Mouse (Mus musculus): ENCODE measurements around the gene Scn3b.

The Scn3b gene

GRCm38 (mm10) chr9:40269103-40269861 is at the start of gene Scn3b:
Scn3b (plus strand) TSS chr9:40269217.
- DNase-seq (ENCODE audit: low spot score in 2 of 2): no peak

DNA sequence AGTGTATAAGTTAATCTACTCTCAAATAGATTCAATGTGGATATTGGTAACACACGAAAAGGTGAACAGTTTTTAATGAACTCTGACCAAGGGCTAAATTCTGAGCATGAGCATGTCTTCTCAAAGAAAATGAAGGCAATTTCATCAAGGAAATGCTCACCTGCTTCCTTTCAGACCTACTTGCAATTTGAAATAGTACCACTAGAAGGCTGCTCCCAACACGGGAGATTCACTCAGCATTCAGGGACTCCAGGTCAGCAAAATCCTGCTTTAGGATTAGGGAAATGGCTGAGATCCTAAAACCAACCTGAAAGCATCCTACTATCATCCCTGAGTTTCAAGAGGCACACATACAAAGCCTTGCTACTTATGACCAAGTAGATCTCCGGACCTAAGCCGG is 44.7 kb upstream of the Scn3b start:
- no peak for DNase-seq (ENCODE audit: low spot score in 2 of 2)

- DNase-seq (ENCODE audit: low spot score in 2 of 2): no peak
Measured at GRCm38 (mm10) chr9:40227874-40228789, 40.9 kb upstream of the Scn3b start.

DNA sequence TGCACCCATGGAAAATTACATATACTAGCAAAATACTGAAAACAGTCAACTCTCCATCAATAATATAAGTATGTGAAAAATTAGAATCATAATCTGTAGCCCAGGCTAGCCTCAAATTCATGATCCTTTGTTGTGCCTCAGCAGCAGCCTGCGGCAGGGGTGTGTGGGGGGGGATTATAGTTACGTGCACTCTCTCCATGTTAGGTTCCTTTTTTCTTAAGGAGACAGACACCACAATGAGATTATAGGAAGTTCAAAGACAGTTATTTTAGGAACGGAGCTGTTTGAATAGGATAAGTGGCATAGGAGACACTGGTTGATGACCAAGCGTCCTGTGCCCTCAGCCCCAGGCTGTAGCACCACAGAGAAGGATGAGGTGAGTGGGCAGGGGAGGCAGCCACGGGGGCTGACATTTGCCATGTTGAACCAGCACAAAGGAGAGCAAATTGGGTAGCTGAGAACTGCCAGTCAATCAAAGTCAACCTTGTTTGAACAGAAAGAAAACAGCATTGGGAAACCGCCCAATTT is 40.1 kb upstream of the Scn3b start:
- no peak for DNase-seq (ENCODE audit: low spot score in 2 of 2)

GRCm38 (mm10) chr9:40229479-40229878 is 39.5 kb upstream of the Scn3b start:
- DNase-seq (ENCODE audit: low spot score in 2 of 2): no peak

- DNase-seq (ENCODE audit: low spot score in 2 of 2): no peak
Measured at GRCm38 (mm10) chr9:40231019-40231418, 38.0 kb upstream of the Scn3b start.

DNA sequence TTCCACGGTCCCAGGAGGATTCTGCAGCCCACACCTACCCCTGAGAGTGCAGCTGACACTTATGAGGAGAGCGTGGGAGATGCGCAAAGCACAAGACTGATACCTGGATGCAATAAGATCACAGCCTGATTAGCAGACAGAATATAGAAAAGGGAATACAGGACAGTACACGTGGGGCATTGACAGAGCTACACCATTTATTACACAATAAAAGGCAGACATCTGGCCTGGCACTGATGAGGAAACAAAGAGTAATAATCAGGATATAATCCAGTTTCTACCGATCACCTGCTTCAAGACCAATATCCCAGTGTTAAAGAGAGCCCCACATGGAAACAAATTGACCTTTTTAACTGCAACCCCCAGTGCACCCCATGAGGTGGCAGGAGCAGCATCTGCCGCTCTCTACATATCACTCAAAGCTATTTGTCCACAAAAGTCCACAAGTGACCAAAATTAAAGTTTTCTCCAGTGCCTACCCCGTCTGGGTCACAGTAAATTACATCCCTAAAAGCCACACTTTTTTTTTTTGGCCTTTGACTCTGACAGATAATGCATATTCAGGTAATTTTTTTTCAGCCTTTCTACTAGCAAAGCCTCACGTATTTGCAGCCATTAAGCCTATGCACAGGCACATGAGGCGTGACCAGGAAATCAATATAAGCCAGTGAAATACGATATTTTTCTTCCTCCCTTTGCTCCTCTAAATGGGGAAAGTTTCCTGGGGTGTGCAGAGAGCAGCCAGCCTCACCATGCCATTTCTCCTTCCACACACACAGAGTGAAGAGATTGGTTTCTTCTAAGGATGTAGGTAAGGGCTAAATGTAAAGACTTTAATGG is 34.6 kb upstream of the Scn3b start:
- no peak for DNase-seq (ENCODE audit: low spot score in 2 of 2)

- DNase-seq (ENCODE audit: low spot score in 2 of 2): no peak
Measured at GRCm38 (mm10) chr9:40235220-40235619, 33.8 kb upstream of the Scn3b start.

- no peak for DNase-seq (ENCODE audit: low spot score in 2 of 2)
Measured at GRCm38 (mm10) chr9:40239749-40240148, 29.3 kb upstream of the Scn3b start.

DNA sequence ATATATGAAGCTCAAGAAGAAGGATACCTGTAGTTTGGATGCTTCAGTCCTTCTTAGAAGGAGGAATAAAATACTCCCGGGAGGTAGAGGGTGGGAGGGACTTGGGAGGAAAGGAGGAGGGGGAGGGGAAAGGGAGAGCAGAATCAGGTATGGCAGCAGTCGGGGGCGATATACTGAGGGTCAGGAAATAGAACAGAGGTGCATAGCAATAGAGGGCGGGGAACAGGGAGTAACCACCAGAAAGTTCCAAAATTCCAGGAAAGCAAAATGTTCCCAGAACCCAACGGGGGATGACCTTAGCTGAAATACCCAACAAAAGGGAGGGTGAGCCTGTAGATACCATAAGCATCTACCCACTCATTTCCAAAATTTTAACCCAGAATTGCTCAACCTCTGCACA is 28.7 kb upstream of the Scn3b start:
- no peak for DNase-seq (ENCODE audit: low spot score in 2 of 2)

- DNase-seq (ENCODE audit: low spot score in 2 of 2): no peak
Measured at GRCm38 (mm10) chr9:40241223-40241801, 27.7 kb upstream of the Scn3b start.

- DNase-seq (ENCODE audit: low spot score in 2 of 2): no peak
Measured at GRCm38 (mm10) chr9:40241951-40242888, 26.8 kb upstream of the Scn3b start.

DNA sequence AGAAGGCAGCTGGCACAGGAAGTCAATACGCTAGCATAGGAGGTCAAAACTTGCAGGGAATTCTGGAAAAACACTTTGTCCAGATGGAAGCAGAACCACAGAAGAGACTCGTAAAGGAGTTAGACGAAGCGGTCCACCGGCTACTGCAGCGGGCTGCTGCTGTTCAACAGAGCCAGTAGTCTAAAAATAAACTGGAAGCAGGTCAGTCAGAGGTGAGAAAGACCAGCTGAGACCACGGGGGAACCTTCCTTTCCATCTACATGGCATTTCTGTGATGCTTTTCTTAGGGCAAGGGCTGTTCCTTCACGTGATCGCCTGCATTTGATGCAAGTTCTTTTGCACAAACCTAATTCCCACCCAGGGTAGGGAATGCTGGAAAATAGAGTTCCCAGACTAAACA is 23.6 kb upstream of the Scn3b start:
- no peak for DNase-seq (ENCODE audit: low spot score in 2 of 2)

GRCm38 (mm10) chr9:40245974-40246665 is 22.9 kb upstream of the Scn3b start:
- DNase-seq (ENCODE audit: low spot score in 2 of 2): no peak

DNA sequence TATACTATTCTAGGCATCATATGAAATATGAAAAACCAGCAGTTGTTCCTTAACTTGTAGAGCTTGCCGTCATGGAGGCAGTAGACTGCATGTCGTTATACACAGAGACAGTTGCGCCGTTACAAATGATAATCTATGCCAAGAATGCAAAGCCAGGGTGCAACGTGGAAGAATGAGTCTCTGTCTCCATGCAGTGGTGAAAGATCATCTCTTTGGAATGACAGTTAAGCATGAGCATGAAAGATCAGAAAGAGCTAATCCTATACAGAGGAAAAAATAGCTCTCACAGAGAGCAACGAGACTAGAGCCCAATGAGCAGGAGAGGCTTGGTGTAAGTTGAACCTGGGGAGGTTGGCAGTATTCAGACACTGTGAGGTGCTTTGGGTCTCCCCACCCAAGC is 22.3 kb upstream of the Scn3b start:
- DNase-seq (ENCODE audit: low spot score in 2 of 2): no peak

DNA sequence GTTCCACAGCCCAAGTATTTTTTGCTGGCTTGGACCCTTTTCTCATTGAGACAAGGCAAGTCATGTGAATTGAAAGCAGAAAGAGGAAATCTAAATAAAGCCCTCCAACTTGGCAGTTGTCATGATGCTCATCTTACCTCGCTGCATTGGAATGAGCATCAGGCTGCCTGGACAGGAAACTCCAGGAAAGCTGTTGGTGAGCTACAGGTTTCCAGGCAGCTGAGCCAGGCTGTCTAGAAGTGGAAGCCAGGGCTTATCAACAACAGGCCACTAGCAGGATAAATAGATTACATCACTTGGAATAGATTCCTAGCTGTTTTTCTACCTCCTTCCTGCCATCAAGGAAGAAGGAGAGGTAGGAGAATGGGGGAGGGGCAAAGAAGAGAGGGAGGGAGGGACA is 19.9 kb upstream of the Scn3b start:
- no peak for DNase-seq (ENCODE audit: low spot score in 2 of 2)

DNA sequence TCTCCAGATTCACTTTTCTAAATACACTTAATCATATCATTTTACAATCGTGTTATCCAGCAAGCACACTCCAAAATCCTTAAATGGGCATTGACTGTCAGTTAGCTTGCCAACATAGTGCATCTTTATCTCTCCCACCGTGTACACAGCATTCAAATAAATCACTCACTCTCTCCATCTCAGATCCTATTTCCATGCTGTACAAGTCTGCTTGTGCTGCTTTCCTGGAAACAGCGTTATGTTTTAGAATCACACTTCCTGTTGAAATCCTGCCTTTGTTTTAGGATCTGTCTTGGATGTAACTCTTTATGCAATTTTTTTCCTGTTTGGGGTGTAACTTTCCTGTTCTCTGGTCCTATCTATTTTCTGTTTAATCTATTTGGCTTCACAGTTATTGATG is 16.6 kb upstream of the Scn3b start:
- DNase-seq (ENCODE audit: low spot score in 2 of 2): no peak

GRCm38 (mm10) chr9:40263874-40264273 is 5.1 kb upstream of the Scn3b start:
- no peak for DNase-seq (ENCODE audit: low spot score in 2 of 2)

GRCm38 (mm10) chr9:40268040-40268747 is 823 bp upstream of the Scn3b start:
- DNase-seq (ENCODE audit: low spot score in 2 of 2): no peak

All from spleen, postnatal 14 days (tissue).